Mouse (Mus musculus) thymus, adult 18-20 months (tissue): Measurements from ENCODE around the gene C2cd3.

Experiments used
- DNase-seq, 2 experiments: peaks; one replicate each; pipeline ENCODE4 v3.0.0; 2022; ENCODE audit warnings: mixed read lengths in 2 of 2

The C2cd3 gene

GRCm38 (mm10) chr7:100371495-100372451, at the start of gene C2cd3, which contains the start of gene Ppme1:
Gene C2cd3 (plus strand): TSS chr7:100372233.
Gene Ppme1 (minus strand): TSS chr7:100372307.
- DNase-seq, result peak; percentile 97 to 98

- no peak for DNase-seq
Measured at GRCm38 (mm10) chr7:100323721-100324120, 48.3 kb upstream of the C2cd3 start.

GRCm38 (mm10) chr7:100325482-100325881, 46.6 kb upstream of the C2cd3 start:
- no peak for DNase-seq

GRCm38 (mm10) chr7:100327514-100327913, 44.5 kb upstream of the C2cd3 start:
- no peak for DNase-seq

GRCm38 (mm10) chr7:100328636-100329035, 43.4 kb upstream of the C2cd3 start:
- no peak for DNase-seq

- DNase-seq, result no peak
Measured at GRCm38 (mm10) chr7:100331269-100331668, 40.8 kb upstream of the C2cd3 start.

- DNase-seq, result no peak
Measured at GRCm38 (mm10) chr7:100335921-100336320, 36.1 kb upstream of the C2cd3 start.

GRCm38 (mm10) chr7:100354984-100355383, 17.0 kb upstream of the C2cd3 start:
- DNase-seq, result no peak

- DNase-seq, result no peak
Measured at GRCm38 (mm10) chr7:100356324-100356723, 15.7 kb upstream of the C2cd3 start.

- DNase-seq, result no peak
Measured at GRCm38 (mm10) chr7:100356768-100357167, 15.3 kb upstream of the C2cd3 start.

- DNase-seq, result no peak
Measured at GRCm38 (mm10) chr7:100357856-100358255, 14.2 kb upstream of the C2cd3 start.

- DNase-seq, result no peak
Measured at GRCm38 (mm10) chr7:100363162-100363561, 8.9 kb upstream of the C2cd3 start.

- no peak for DNase-seq
Measured at GRCm38 (mm10) chr7:100364888-100365287, 7.1 kb upstream of the C2cd3 start.

GRCm38 (mm10) chr7:100372452-100372980, 483 bp downstream of the C2cd3 start:
- no peak for DNase-seq

- DNase-seq, result no peak
Measured at GRCm38 (mm10) chr7:100378257-100378656, 6.2 kb downstream of the C2cd3 start.

- no peak for DNase-seq
Measured at GRCm38 (mm10) chr7:100381161-100381560, 9.1 kb downstream of the C2cd3 start.

GRCm38 (mm10) chr7:100383207-100383606, 11.2 kb downstream of the C2cd3 start:
- DNase-seq, result no peak

GRCm38 (mm10) chr7:100388174-100388573, 16.1 kb downstream of the C2cd3 start:
- no peak for DNase-seq

GRCm38 (mm10) chr7:100390166-100390565, 18.1 kb downstream of the C2cd3 start:
- no peak for DNase-seq

- no peak for DNase-seq
Measured at GRCm38 (mm10) chr7:100392265-100392664, 20.2 kb downstream of the C2cd3 start.

- DNase-seq, result no peak
Measured at GRCm38 (mm10) chr7:100399231-100399913, 27.3 kb downstream of the C2cd3 start.

- no peak for DNase-seq
Measured at GRCm38 (mm10) chr7:100400899-100401539, 29.0 kb downstream of the C2cd3 start.

GRCm38 (mm10) chr7:100402715-100403114, 30.7 kb downstream of the C2cd3 start:
- no peak for DNase-seq
